Mouse (Mus musculus) kidney, embryonic 16.5 days (tissue): ENCODE results near the gene Rbm19. TPM values are rescaled to one million over a fixed set of nuclear protein-coding genes. Genes with fewer than 3 reads are reported as not detected.
A peak's percentile ranks its signal among the peaks of the same experiment; 100 is the strongest.

Source experiments
- ATAC-seq: fragments of 200-750 bp; cut with Nextera tagmentation; 2 replicates; pipeline ENCODE4 v1.8.0; 2017; ENCODE audit warnings: moderate TSS enrichment; ENCODE audit not compliant: low FRiP score, low TSS enrichment
- H3K27ac ChIP-seq: fragments of 300-500 bp; sonication (generic); 2 replicates; pipeline ENCODE4 v1.5.1; 2014; ENCODE audit warnings: low read length
- H3K27me3 ChIP-seq: fragments of 300-500 bp; sonication (generic); 2 replicates; pipeline ENCODE4 v1.6.1; 2014; ENCODE audit warnings: low read length, control low read depth, mixed read lengths; ENCODE audit not compliant: insufficient read depth
- H3K36me3 ChIP-seq: fragments of 300-500 bp; sonication (generic); 2 replicates; pipeline ENCODE4 v1.6.1; 2014; ENCODE audit warnings: low read length, control low read depth, mixed read lengths; ENCODE audit not compliant: insufficient read depth
- H3K4me1 ChIP-seq: fragments of 300-500 bp; sonication (generic); 2 replicates; pipeline ENCODE4 v1.6.1; 2014; ENCODE audit warnings: low read length, control low read depth, mixed read lengths; ENCODE audit not compliant: insufficient read depth
- H3K4me2 ChIP-seq: fragments of 300-500 bp; sonication (generic); replicated peaks from 2 replicates; pipeline ENCODE4 v1.6.1; 2014; ENCODE audit warnings: low read depth, low read length
- H3K4me3 ChIP-seq: fragments of 300-500 bp; sonication (generic); 2 replicates; pipeline ENCODE4 v1.5.1; 2014; ENCODE audit warnings: mild to moderate bottlenecking, low read length
- H3K9ac ChIP-seq: fragments of 300-500 bp; sonication (generic); replicated peaks from 2 replicates; pipeline ENCODE4 v1.6.1; 2014; ENCODE audit warnings: low read length
- H3K9me3 ChIP-seq: fragments of 300-500 bp; sonication (generic); 2 replicates; pipeline ENCODE4 v1.6.1; 2016; ENCODE audit warnings: low read length, control low read depth
- WGBS: fragments of 180-500 bp; shearing (Covaris S2); extraction: QIAGEN DNeasy Blood & Tissue Kit; methylation state at CpG from one replicate; pipeline ENCODE4 v1.1.7; 2014; 5-methylcytosine and 5-hydroxymethylcytosine counted together
- polyA plus RNA-seq: library from polyadenylated mRNA; unstranded; fragments of >200 nt; fragmentation: Nextera tagmentation; extraction: Ambion mirVana; gene quantifications from 2 replicates; pipeline ENCODE4 v1.2.1, GENCODE M21; 2015

The Rbm19 gene
- polyA plus RNA-seq, 1 experiment from 2014 or later = 26.0 TPM

- no peaks in the 10 kb centered on the region for H3K36me3 ChIP-seq
- no peak for ATAC-seq
- H3K9me3 ChIP-seq = no peaks in the 10 kb centered on the region
- H3K4me1 ChIP-seq = peaks cover 34% of the 10 kb centered on the region
- H3K4me2 ChIP-seq = no peak overlapping the region
- no peak overlapping the region for H3K4me3 ChIP-seq
- no peak overlapping the region for H3K27ac ChIP-seq
- 68% methylated on average over 2 of the region's 2 CpGs for WGBS
- H3K27me3 ChIP-seq = no peaks in the 10 kb centered on the region
- H3K9ac ChIP-seq = no peak overlapping the region
Measured at GRCm38 (mm10) chr5:120158476-120158875, 42.2 kb downstream of the Rbm19 start.

GRCm38 (mm10) chr5:120160923-120161658 lies 44.8 kb downstream of the Rbm19 start:
- Histone ChIP-seq H3K27ac (no peak overlapping the region), H3K9me3 (no peaks in the 10 kb centered on the region), H3K4me1 (peaks cover 41% of the 10 kb centered on the region), H3K9ac (no peak overlapping the region), H3K27me3 (no peaks in the 10 kb centered on the region), H3K4me2 (no peak overlapping the region), H3K4me3 (no peak overlapping the region), H3K36me3 (no peaks in the 10 kb centered on the region)
- no peak for ATAC-seq
- 87% methylated on average over 8 of the region's 8 CpGs for WGBS

- H3K9ac ChIP-seq = no peak overlapping the region
- no peaks in the 10 kb centered on the region for H3K27me3 ChIP-seq
- no peak overlapping the region for H3K27ac ChIP-seq
- H3K9me3 ChIP-seq = no peaks in the 10 kb centered on the region
- H3K36me3 ChIP-seq = no peaks in the 10 kb centered on the region
- no peak overlapping the region for H3K4me2 ChIP-seq
- peaks cover 31% of the 10 kb centered on the region for H3K4me1 ChIP-seq
- no peak overlapping the region for H3K4me3 ChIP-seq
- ATAC-seq = no peak
- 95% methylated on average over 10 of the region's 10 CpGs for WGBS
Measured at GRCm38 (mm10) chr5:120162689-120163088, 46.4 kb downstream of the Rbm19 start.

- no peak overlapping the region for H3K9ac ChIP-seq
- no peaks in the 10 kb centered on the region for H3K36me3 ChIP-seq
- no peak overlapping the region for H3K4me3 ChIP-seq
- peaks cover 31% of the 10 kb centered on the region for H3K4me1 ChIP-seq
- no peaks in the 10 kb centered on the region for H3K27me3 ChIP-seq
- no peak overlapping the region for H3K27ac ChIP-seq
- peak; percentile 69; the same call in 1 of the 2 replicates for ATAC-seq
- H3K4me2 ChIP-seq = no peak overlapping the region
- no peaks in the 10 kb centered on the region for H3K9me3 ChIP-seq
- 50% methylated on average over 6 of the region's 6 CpGs for WGBS
Measured at GRCm38 (mm10) chr5:120163428-120163827, 47.2 kb downstream of the Rbm19 start.

GRCm38 (mm10) chr5:120164450-120164849 lies 48.2 kb downstream of the Rbm19 start:
- WGBS = 54% methylated on average over 11 of the region's 11 CpGs
- H3K27ac ChIP-seq = no peak overlapping the region
- no peak overlapping the region for H3K9ac ChIP-seq
- H3K4me1 ChIP-seq = peaks cover 28% of the 10 kb centered on the region
- no peak for ATAC-seq
- H3K36me3 ChIP-seq = no peaks in the 10 kb centered on the region
- H3K27me3 ChIP-seq = no peaks in the 10 kb centered on the region
- H3K9me3 ChIP-seq = no peaks in the 10 kb centered on the region
- no peak overlapping the region for H3K4me3 ChIP-seq
- H3K4me2 ChIP-seq = no peak overlapping the region

- H3K4me1 ChIP-seq = peaks cover 24% of the 10 kb centered on the region
- H3K9ac ChIP-seq = no peak overlapping the region
- 75% methylated on average over 9 of the region's 9 CpGs for WGBS
- no peaks in the 10 kb centered on the region for H3K36me3 ChIP-seq
- H3K27ac ChIP-seq = no peak overlapping the region
- no peak overlapping the region for H3K4me3 ChIP-seq
- H3K27me3 ChIP-seq = no peaks in the 10 kb centered on the region
- H3K4me2 ChIP-seq = no peak overlapping the region
- no peaks in the 10 kb centered on the region for H3K9me3 ChIP-seq
- ATAC-seq = no peak
Measured at GRCm38 (mm10) chr5:120165061-120165942, 49.0 kb downstream of the Rbm19 start.

GRCm38 (mm10) chr5:120167787-120168325 lies 51.6 kb downstream of the Rbm19 start:
- 78% methylated on average over 13 of the region's 13 CpGs for WGBS
- Histone ChIP-seq H3K27me3 (no peaks in the 10 kb centered on the region), H3K9me3 (no peaks in the 10 kb centered on the region), H3K4me2 (no peak overlapping the region), H3K27ac (no peak overlapping the region), H3K4me1 (peaks cover 26% of the 10 kb centered on the region), H3K9ac (no peak overlapping the region), H3K4me3 (no peak overlapping the region), H3K36me3 (no peaks in the 10 kb centered on the region)
- no peak for ATAC-seq

- ATAC-seq = no peak
- H3K27ac ChIP-seq = no peak overlapping the region
- WGBS = 58% methylated on average over 18 of the region's 18 CpGs
Measured at GRCm38 (mm10) chr5:120171865-120172728, 55.8 kb downstream of the Rbm19 start.

GRCm38 (mm10) chr5:120172729-120173101 lies 56.5 kb downstream of the Rbm19 start:
- H3K4me1 ChIP-seq = peaks cover 7% of the 10 kb centered on the region; the same call in 1 of the 2 replicates
- H3K27me3 ChIP-seq = no peaks in the 10 kb centered on the region
- H3K4me3 ChIP-seq = no peak overlapping the region
- no peak overlapping the region for H3K27ac ChIP-seq
- peaks cover 9% of the 10 kb centered on the region; the same call in 1 of the 2 replicates for H3K36me3 ChIP-seq
- no peak overlapping the region for H3K4me2 ChIP-seq
- no peak for ATAC-seq
- no peak overlapping the region for H3K9ac ChIP-seq
- 56% methylated on average over 8 of the region's 8 CpGs for WGBS
- no peaks in the 10 kb centered on the region for H3K9me3 ChIP-seq

More at GRCm38 (mm10) chr5:120171865-120172728, 55.8 kb downstream of the Rbm19 start:
- no peak overlapping the region for H3K9ac ChIP-seq
- H3K36me3 ChIP-seq = peaks cover 9% of the 10 kb centered on the region; the same call in 1 of the 2 replicates
- no peak overlapping the region for H3K4me3 ChIP-seq
- H3K9me3 ChIP-seq = no peaks in the 10 kb centered on the region
- H3K4me1 ChIP-seq = peaks cover 7% of the 10 kb centered on the region; the same call in 1 of the 2 replicates
- no peak overlapping the region for H3K4me2 ChIP-seq
- no peaks in the 10 kb centered on the region for H3K27me3 ChIP-seq
